Mouse (Mus musculus): ENCODE results near the gene Ms4a4c. TPM values are rescaled to one million over a fixed set of nuclear protein-coding genes. Genes with fewer than 3 reads are reported as not detected.

The Ms4a4c gene
- polyA plus RNA-seq (2015; fragmentation: Nextera tagmentation; extraction: Ambion mirVana), result 0.52 and 0.59 TPM in 2 replicates

DNA sequence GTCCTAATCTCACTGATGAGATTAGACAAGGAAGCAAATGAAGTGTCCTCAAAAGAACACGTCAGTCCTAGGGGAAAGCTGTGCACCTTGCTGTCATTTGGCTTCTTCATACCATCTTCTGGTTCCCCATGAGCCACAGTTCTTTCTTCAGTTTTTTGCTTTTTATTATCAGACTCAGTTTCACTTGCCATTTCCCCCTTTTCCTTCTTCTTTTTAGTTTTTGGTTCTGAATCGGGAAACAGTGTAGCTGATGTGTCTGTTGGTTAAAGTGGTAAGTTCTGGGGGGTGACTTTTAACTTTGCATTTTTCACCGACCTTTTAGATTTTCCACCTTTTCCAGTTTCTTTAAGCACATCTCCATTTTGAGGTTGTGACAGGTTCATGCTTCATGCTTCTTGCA is at the start of gene Ms4a4c:
Gene Ms4a4c, plus strand, starts transcription at position 244 of the 400 bp plus-strand sequence.
- Histone ChIP-seq H3K9ac (no peak within 1 kb of the TSS), H3K36me3 (no peaks in the 10 kb centered on the region), H3K4me3 (no peak within 1 kb of the TSS), H3K27ac (no peak within 1 kb of the TSS), H3K4me2 (no peak within 1 kb of the TSS), H3K9me3 (no peaks in the 10 kb centered on the region), H3K4me1 (no peaks in the 10 kb centered on the region), H3K27me3 (no peaks in the 10 kb centered on the region)
- ATAC-seq (ENCODE audit: insufficient number of reproducible peaks, insufficient read depth, low FRiP score, low TSS enrichment, low read depth), result no peak
- WGBS, result 83% methylated on average over 3 of the region's 3 CpGs

DNA sequence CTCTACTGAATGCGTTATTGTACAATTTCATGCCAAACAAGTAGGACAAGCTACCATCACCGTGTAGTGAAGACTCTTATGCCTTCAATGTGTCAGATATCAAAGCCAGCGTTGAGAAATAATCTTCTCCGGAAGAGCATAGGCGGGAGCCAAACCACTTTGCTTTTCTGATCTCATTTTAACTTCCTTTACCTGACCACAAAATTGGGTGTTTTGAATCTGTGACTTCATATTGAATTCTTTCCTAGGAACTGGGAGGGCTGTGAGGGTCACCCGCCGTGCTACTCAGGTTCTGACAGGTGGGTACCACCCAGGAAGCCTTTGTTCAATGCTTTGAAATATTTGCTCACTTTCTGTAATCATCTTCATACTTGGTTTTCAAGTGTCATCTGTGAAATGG is 48.8 kb upstream of the Ms4a4c start:
- H3K4me1 ChIP-seq, result no peaks in the 10 kb centered on the region
- no peak overlapping the region for H3K9ac ChIP-seq
- no peaks in the 10 kb centered on the region for H3K27me3 ChIP-seq
- H3K4me3 ChIP-seq, result no peak overlapping the region
- 70% methylated on average over 7 of the region's 7 CpGs for WGBS
- no peak overlapping the region for H3K27ac ChIP-seq
- H3K4me2 ChIP-seq, result no peak overlapping the region
- ATAC-seq (ENCODE audit: insufficient number of reproducible peaks, insufficient read depth, low FRiP score, low TSS enrichment, low read depth), result no peak
- H3K36me3 ChIP-seq, result no peaks in the 10 kb centered on the region
- no peaks in the 10 kb centered on the region for H3K9me3 ChIP-seq

DNA sequence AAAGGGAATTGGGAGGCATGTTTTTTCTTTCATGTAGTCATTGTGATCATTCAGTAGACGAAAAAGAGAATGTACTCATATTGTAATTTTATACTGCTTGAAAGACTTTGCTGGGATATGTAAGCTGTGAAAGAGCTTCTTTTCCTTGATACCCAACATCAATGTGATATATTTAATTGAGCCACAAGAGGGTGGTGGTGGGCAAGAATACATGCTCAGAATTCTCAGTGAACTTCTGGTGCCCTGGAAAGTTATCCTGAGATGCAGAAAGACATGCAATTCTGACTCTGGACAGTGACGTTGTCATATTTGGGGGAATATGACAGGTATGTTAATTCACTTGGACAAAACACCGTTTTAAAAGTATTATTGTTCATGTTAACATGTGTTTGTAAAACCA is 44.5 kb upstream of the Ms4a4c start:
- Histone ChIP-seq H3K9ac (no peak overlapping the region), H3K4me1 (no peaks in the 10 kb centered on the region), H3K36me3 (no peaks in the 10 kb centered on the region), H3K9me3 (no peaks in the 10 kb centered on the region), H3K27ac (no peak overlapping the region), H3K4me3 (no peak overlapping the region), H3K27me3 (no peaks in the 10 kb centered on the region), H3K4me2 (no peak overlapping the region)
- 49% methylated on average over 3 of the region's 3 CpGs for WGBS
- no peak for ATAC-seq (ENCODE audit: insufficient number of reproducible peaks, insufficient read depth, low FRiP score, low TSS enrichment, low read depth)

DNA sequence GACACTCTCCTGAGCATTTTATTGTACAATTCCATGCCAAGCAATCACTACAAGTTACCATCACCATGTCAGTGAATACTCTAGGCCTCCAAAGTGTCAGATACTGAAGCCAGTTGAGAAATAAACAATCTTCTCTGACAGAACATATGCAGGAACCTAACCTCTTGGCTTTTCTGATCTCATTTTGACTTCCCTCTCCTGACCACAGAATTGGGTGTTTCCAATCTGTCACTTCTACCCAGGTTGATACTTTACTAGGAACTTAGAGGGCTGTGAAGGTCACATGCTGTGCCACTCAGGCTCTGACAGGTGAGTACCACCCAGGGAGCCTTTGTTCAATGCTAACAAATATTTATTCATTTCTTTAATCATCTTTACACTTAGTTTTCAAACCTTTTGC is 42.6 kb upstream of the Ms4a4c start:
- no peaks in the 10 kb centered on the region for H3K4me1 ChIP-seq
- no peak overlapping the region for H3K9ac ChIP-seq
- no peak overlapping the region for H3K4me2 ChIP-seq
- ATAC-seq (ENCODE audit: insufficient number of reproducible peaks, insufficient read depth, low FRiP score, low TSS enrichment, low read depth), result no peak
- no peak overlapping the region for H3K4me3 ChIP-seq
- no peaks in the 10 kb centered on the region for H3K9me3 ChIP-seq
- no peaks in the 10 kb centered on the region for H3K27me3 ChIP-seq
- H3K36me3 ChIP-seq, result no peaks in the 10 kb centered on the region
- H3K27ac ChIP-seq, result no peak overlapping the region

DNA sequence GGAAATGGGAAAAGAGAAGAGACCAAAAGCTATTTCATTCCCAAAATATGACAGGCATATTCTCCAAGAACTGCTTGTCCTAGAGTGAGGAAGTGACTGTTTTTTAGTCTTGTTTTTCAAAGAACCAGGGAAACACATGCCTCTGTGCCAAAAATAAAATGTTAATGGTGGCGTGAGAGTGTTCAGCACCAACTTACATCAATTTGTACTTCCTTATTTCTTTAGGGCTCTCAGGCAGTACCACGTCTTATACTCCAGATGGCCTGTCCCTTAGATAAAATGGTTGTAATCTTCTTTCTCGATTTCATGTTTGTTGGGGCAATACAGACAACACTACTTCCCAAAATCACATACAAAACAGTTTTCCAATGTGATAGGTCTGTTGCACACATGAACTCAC is 36.3 kb upstream of the Ms4a4c start:
- H3K4me1 ChIP-seq, result no peaks in the 10 kb centered on the region
- no peak overlapping the region for H3K4me2 ChIP-seq
- H3K27me3 ChIP-seq, result no peaks in the 10 kb centered on the region
- no peaks in the 10 kb centered on the region for H3K36me3 ChIP-seq
- no peak overlapping the region for H3K27ac ChIP-seq
- H3K9me3 ChIP-seq, result no peaks in the 10 kb centered on the region
- no peak for ATAC-seq (ENCODE audit: insufficient number of reproducible peaks, insufficient read depth, low FRiP score, low TSS enrichment, low read depth)
- H3K4me3 ChIP-seq, result no peak overlapping the region
- WGBS, result 82% methylated on average over 3 of the region's 3 CpGs
- H3K9ac ChIP-seq, result no peak overlapping the region

DNA sequence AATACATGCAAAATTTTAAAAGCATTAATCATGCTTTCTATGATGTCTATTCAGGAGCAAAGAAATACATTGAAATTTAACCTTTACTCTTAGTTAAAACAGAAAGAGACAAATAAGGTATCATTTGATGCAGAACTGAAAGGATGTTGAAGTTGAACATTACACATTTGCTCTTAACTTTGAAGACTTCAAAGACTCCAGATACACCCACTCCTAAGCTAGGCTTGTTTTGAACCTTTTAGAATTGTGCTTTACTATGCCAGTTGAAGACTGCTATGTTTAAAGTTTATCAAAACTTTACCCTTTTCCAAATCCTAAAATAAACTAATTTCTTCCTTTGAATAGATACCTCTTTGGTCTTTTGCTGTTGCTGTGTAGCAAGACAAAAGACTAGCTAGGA is 33.4 kb upstream of the Ms4a4c start:
- H3K4me1 ChIP-seq, result no peaks in the 10 kb centered on the region
- no peak for ATAC-seq (ENCODE audit: insufficient number of reproducible peaks, insufficient read depth, low FRiP score, low TSS enrichment, low read depth)
- no peaks in the 10 kb centered on the region for H3K36me3 ChIP-seq
- H3K27me3 ChIP-seq, result no peaks in the 10 kb centered on the region
- H3K4me3 ChIP-seq, result no peak overlapping the region
- no peak overlapping the region for H3K4me2 ChIP-seq
- H3K27ac ChIP-seq, result no peak overlapping the region
- H3K9me3 ChIP-seq, result no peaks in the 10 kb centered on the region
- no peak overlapping the region for H3K9ac ChIP-seq

DNA sequence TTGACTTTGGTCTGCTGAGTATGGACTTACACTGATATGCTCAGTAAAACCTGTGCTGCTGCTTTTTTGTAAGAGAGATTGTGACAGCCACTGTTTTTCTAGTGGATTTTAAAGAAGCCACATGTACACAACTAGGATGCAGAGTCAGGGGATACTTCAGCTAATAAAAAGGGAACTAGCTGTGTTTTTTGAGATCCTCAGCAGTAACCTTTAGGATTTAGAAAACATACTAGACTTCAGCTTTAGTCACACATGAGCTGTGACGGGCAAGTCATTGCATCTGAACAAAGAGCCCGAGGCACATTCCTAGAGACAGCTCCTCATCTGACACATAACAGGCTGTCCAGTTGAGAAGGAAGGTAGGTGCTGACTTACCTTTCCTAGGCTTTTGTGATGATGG is 29.3 kb upstream of the Ms4a4c start, which contains the start of gene Ms4a4a:
Gene Ms4a4a, plus strand, starts transcription at position 251 of the 400 bp plus-strand sequence.
- Histone ChIP-seq H3K4me3 (no peak within 1 kb of the TSS), H3K36me3 (no peaks in the 10 kb centered on the region), H3K4me1 (no peaks in the 10 kb centered on the region), H3K4me2 (no peak within 1 kb of the TSS), H3K9me3 (no peaks in the 10 kb centered on the region), H3K27ac (no peak within 1 kb of the TSS), H3K27me3 (no peaks in the 10 kb centered on the region), H3K9ac (no peak within 1 kb of the TSS)
- no peak for ATAC-seq (ENCODE audit: insufficient number of reproducible peaks, insufficient read depth, low FRiP score, low TSS enrichment, low read depth)
- WGBS, result 52% methylated on average over 2 of the region's 2 CpGs

- WGBS, result 72% methylated on average over 2 of the region's 2 CpGs
- Histone ChIP-seq H3K4me2 (no peak overlapping the region), H3K9ac (no peak overlapping the region), H3K36me3 (no peaks in the 10 kb centered on the region), H3K27ac (no peak overlapping the region), H3K9me3 (no peaks in the 10 kb centered on the region), H3K27me3 (no peaks in the 10 kb centered on the region), H3K4me3 (no peak overlapping the region), H3K4me1 (no peaks in the 10 kb centered on the region)
- no peak for ATAC-seq (ENCODE audit: insufficient number of reproducible peaks, insufficient read depth, low FRiP score, low TSS enrichment, low read depth)
Observed at GRCm38 (mm10) chr19:11376399-11376798, 28.2 kb upstream of the Ms4a4c start.

GRCm38 (mm10) chr19:11387109-11387508 is 17.5 kb upstream of the Ms4a4c start:
- H3K9me3 ChIP-seq, result no peaks in the 10 kb centered on the region
- WGBS, result 76% methylated on average over 2 of the region's 2 CpGs
- no peaks in the 10 kb centered on the region for H3K4me1 ChIP-seq
- no peaks in the 10 kb centered on the region for H3K36me3 ChIP-seq
- no peak for ATAC-seq (ENCODE audit: insufficient number of reproducible peaks, insufficient read depth, low FRiP score, low TSS enrichment, low read depth)
- no peak overlapping the region for H3K27ac ChIP-seq
- H3K4me3 ChIP-seq, result no peak overlapping the region
- H3K27me3 ChIP-seq, result no peaks in the 10 kb centered on the region
- H3K9ac ChIP-seq, result no peak overlapping the region
- H3K4me2 ChIP-seq, result no peak overlapping the region

GRCm38 (mm10) chr19:11387685-11388084 is 16.9 kb upstream of the Ms4a4c start:
- Histone ChIP-seq H3K27me3 (no peaks in the 10 kb centered on the region), H3K27ac (no peak overlapping the region), H3K36me3 (no peaks in the 10 kb centered on the region), H3K4me2 (no peak overlapping the region), H3K4me1 (no peaks in the 10 kb centered on the region), H3K9ac (no peak overlapping the region), H3K4me3 (no peak overlapping the region), H3K9me3 (no peaks in the 10 kb centered on the region)
- WGBS, result 76% methylated on average over 4 of the region's 4 CpGs
- ATAC-seq (ENCODE audit: insufficient number of reproducible peaks, insufficient read depth, low FRiP score, low TSS enrichment, low read depth), result no peak

DNA sequence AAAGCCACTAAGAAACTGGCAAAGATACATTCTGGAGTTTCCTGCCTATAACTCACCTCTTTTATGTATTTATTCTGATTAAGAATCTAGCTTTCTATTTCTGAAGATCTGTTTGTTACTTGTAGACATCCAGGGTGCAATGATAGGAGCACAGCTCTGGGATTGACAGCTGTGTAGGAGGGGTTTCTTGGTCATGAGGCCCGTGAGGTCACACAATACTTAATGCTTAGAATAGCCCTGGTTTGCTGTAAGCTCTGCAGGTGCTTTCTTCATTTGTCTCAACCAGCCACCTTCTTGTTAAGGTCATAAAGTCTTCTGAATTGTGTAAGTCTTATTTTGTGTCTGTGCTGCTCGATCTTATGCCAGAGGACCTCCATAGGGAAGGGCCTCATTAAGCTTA is 15.6 kb upstream of the Ms4a4c start:
- no peak for ATAC-seq (ENCODE audit: insufficient number of reproducible peaks, insufficient read depth, low FRiP score, low TSS enrichment, low read depth)
- 80% methylated on average over 2 of the region's 2 CpGs for WGBS

DNA sequence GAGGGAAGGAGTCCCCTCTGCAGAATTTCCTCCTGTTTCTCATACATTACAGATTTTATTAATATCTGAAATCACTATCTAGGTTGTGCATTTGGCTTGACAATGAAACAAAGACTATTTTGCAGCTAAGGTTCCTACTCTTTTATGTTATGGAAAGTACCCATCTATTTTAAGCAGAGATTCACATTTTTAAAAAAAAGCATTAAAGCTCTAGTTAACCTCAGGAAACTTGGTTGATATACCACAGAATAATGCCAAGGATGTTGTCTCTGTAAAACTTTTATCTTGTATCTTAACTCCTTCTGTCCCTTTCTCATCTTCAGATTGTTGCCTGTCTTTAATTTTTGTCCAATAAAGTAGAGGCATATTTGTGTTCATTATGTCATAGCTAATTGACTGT is 8.8 kb upstream of the Ms4a4c start:
- Histone ChIP-seq H3K4me2 (no peak overlapping the region), H3K4me1 (no peaks in the 10 kb centered on the region), H3K27me3 (no peaks in the 10 kb centered on the region), H3K36me3 (no peaks in the 10 kb centered on the region), H3K4me3 (no peak overlapping the region), H3K9me3 (no peaks in the 10 kb centered on the region), H3K9ac (no peak overlapping the region), H3K27ac (no peak overlapping the region)
- no peak for ATAC-seq (ENCODE audit: insufficient number of reproducible peaks, insufficient read depth, low FRiP score, low TSS enrichment, low read depth)

More for the DNA sequence above, 15.6 kb upstream of the Ms4a4c start:
- no peaks in the 10 kb centered on the region for H3K27me3 ChIP-seq
- no peaks in the 10 kb centered on the region for H3K9me3 ChIP-seq
- H3K27ac ChIP-seq, result no peak overlapping the region
- no peak overlapping the region for H3K4me3 ChIP-seq
- no peaks in the 10 kb centered on the region for H3K36me3 ChIP-seq
- H3K9ac ChIP-seq, result no peak overlapping the region
- no peaks in the 10 kb centered on the region for H3K4me1 ChIP-seq
- H3K4me2 ChIP-seq, result no peak overlapping the region

DNA sequence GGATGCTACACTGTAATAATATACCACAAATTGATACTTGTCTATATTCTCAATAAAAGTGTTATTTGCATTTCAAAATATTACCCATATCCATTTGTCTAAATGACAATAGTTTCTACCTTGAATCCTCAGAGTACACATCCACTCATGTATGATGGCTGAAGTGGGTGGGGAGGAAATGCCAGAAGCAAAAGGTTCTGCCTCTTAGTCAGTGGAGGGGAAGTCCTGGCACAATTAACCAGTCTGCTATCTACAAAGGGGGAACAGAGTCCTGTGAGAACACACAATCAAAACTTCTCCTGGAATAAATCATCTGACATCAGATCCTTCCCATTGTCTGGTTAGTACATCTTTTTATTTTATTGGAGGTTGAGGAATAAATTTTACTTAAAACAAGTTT is 2.9 kb downstream of the Ms4a4c start:
- no peaks in the 10 kb centered on the region for H3K9me3 ChIP-seq

More for the DNA sequence above, 2.9 kb downstream of the Ms4a4c start:
- no peak overlapping the region for H3K4me3 ChIP-seq
- H3K4me2 ChIP-seq, result no peak overlapping the region
- no peak for ATAC-seq (ENCODE audit: insufficient number of reproducible peaks, insufficient read depth, low FRiP score, low TSS enrichment, low read depth)
- H3K36me3 ChIP-seq, result no peaks in the 10 kb centered on the region
- no peak overlapping the region for H3K27ac ChIP-seq
- no peaks in the 10 kb centered on the region for H3K27me3 ChIP-seq
- no peak overlapping the region for H3K9ac ChIP-seq
- no peaks in the 10 kb centered on the region for H3K4me1 ChIP-seq
